Mouse (Mus musculus): ENCODE measurements around the gene Ephb2. TPM values are rescaled to one million over a fixed set of nuclear protein-coding genes. Genes with fewer than 3 reads are reported as not detected.

Ephb2 gene
- polyA plus RNA-seq, 1 experiment = 16.8 TPM

DNA sequence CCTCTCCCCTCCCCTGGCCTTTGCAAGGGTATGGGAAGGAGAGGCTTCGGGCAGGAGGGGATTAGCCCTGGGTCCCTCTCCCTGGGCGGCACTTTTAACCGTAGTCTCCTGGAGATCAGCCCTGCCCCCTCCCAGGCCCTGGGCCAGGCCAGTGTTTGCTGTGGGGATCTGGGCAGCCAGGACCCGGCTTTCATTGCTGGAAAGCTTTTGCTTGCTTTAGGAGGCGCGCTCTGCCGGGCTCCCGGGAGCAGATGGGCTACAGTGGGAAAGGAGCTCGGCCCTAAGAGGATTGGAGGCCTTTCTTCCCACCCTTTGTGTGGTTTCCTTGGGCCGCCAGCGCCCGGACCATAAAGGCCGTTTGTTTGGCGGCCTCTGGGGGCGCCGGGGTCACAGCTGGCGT lies 26.0 kb upstream of the Ephb2 start:
- no peak overlapping the region for H3K4me3 ChIP-seq (ENCODE audit: insufficient read depth, poor library complexity, severe bottlenecking)

DNA sequence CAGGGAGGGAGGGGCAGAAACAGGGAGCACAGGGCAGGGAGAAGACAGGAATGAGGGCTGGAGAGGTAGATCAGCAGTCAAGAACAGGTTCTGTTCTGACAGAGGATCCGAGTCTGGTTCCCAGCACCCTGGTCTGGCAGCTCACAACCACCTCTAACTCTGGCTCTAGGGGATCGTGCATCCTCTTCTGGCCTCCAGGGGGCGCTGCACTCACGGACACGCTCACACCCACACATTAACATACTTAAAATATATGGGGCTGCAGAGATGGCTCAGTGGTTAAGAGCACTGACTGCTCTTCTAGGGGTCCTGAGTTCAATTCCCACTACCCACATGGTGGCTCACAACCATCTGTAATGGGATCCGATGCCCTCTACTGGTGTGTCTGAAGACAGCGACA lies 24.2 kb upstream of the Ephb2 start:
- H3K79me3 ChIP-seq (ENCODE audit: low read depth) = no peaks in the 10 kb centered on the region
- H3K4me3 ChIP-seq (ENCODE audit: insufficient read depth, poor library complexity, severe bottlenecking) = no peak overlapping the region
- H3K36me3 ChIP-seq (ENCODE audit: control insufficient read depth, insufficient read depth) = no peaks in the 10 kb centered on the region
- H3K79me2 ChIP-seq (ENCODE audit: control insufficient read depth, insufficient read depth) = no peaks in the 10 kb centered on the region
- peaks cover 60% of the 10 kb centered on the region for H3K27me3 ChIP-seq (ENCODE audit: control insufficient read depth, insufficient read depth, insufficient read length)
- H3ac ChIP-seq (ENCODE audit: control insufficient read depth, insufficient read length, low read depth) = no peak overlapping the region
- TF ChIP-seq MAX (IDR thresholded peaks at IDR 0.05) (no peak), MYOG (IDR thresholded peaks at IDR 0.05; ENCODE audit: control insufficient read depth, extremely low read depth, insufficient read length) (no peak), USF1 (IDR thresholded peaks at IDR 0.05; ENCODE audit: low read depth) (no peak), MYOD1 (IDR thresholded peaks at IDR 0.05; ENCODE audit: control insufficient read depth, insufficient read length, low read depth) (no peak), FOSL1 (IDR thresholded peaks at IDR 0.05; ENCODE audit: insufficient read depth, low read length, poor library complexity, severe bottlenecking) (no peak), CEBPB (IDR thresholded peaks at IDR 0.05; ENCODE audit: low read depth) (no peak), CTCF (IDR thresholded peaks at IDR 0.05; ENCODE audit: control insufficient read depth, insufficient read depth, insufficient read length) (no peak)

More for the DNA sequence above, 26.0 kb upstream of the Ephb2 start:
- no peaks in the 10 kb centered on the region for H3K79me2 ChIP-seq (ENCODE audit: control insufficient read depth, insufficient read depth)
- H3K27me3 ChIP-seq (ENCODE audit: control insufficient read depth, insufficient read depth, insufficient read length) = peaks cover 64% of the 10 kb centered on the region
- no peaks in the 10 kb centered on the region for H3K79me3 ChIP-seq (ENCODE audit: low read depth)
- TF ChIP-seq MAX (IDR thresholded peaks at IDR 0.05) (no peak), CTCF (IDR thresholded peaks at IDR 0.05; ENCODE audit: control insufficient read depth, insufficient read depth, insufficient read length) (no peak), MYOG (IDR thresholded peaks at IDR 0.05; ENCODE audit: control insufficient read depth, extremely low read depth, insufficient read length) (no peak), CEBPB (IDR thresholded peaks at IDR 0.05; ENCODE audit: low read depth) (no peak), MYOD1 (IDR thresholded peaks at IDR 0.05; ENCODE audit: control insufficient read depth, insufficient read length, low read depth) (no peak), USF1 (IDR thresholded peaks at IDR 0.05; ENCODE audit: low read depth) (no peak), FOSL1 (IDR thresholded peaks at IDR 0.05; ENCODE audit: insufficient read depth, low read length, poor library complexity, severe bottlenecking) (no peak)
- H3K36me3 ChIP-seq (ENCODE audit: control insufficient read depth, insufficient read depth) = no peaks in the 10 kb centered on the region
- H3ac ChIP-seq (ENCODE audit: control insufficient read depth, insufficient read length, low read depth) = no peak overlapping the region

DNA sequence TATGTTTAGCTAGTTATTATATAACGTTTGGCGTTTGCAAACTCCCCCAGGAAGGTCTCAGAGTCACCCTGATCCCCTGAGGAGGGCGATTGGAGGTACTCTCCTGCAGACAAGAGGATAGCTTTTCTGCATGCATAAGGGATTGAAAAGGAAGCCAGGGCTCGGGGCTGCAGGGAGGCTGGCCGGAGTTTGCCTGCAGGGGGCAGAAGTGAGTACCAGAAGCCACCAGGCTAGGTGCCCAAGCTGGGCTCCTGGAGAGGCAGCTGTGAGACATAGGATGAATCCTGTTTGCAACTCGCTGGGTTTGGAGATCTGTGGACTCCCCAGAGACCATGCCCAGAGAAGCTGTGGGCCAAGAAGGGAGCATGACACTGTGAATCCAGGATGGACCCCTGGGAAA lies 19.3 kb upstream of the Ephb2 start:
- Histone ChIP-seq H3K79me2 (ENCODE audit: control insufficient read depth, insufficient read depth) (no peaks in the 10 kb centered on the region), H3K4me3 (ENCODE audit: insufficient read depth, poor library complexity, severe bottlenecking) (no peak overlapping the region), H3ac (ENCODE audit: control insufficient read depth, insufficient read length, low read depth) (no peak overlapping the region), H3K27me3 (ENCODE audit: control insufficient read depth, insufficient read depth, insufficient read length) (peaks cover 58% of the 10 kb centered on the region), H3K36me3 (ENCODE audit: control insufficient read depth, insufficient read depth) (no peaks in the 10 kb centered on the region), H3K79me3 (ENCODE audit: low read depth) (no peaks in the 10 kb centered on the region)
- TF ChIP-seq MYOD1 (IDR thresholded peaks at IDR 0.05; ENCODE audit: control insufficient read depth, insufficient read length, low read depth) (no peak), FOSL1 (IDR thresholded peaks at IDR 0.05; ENCODE audit: insufficient read depth, low read length, poor library complexity, severe bottlenecking) (no peak), CTCF (IDR thresholded peaks at IDR 0.05; ENCODE audit: control insufficient read depth, insufficient read depth, insufficient read length) (no peak), CEBPB (IDR thresholded peaks at IDR 0.05; ENCODE audit: low read depth) (no peak), MYOG (IDR thresholded peaks at IDR 0.05; ENCODE audit: control insufficient read depth, extremely low read depth, insufficient read length) (no peak), MAX (IDR thresholded peaks at IDR 0.05) (no peak), USF1 (IDR thresholded peaks at IDR 0.05; ENCODE audit: low read depth) (no peak)

DNA sequence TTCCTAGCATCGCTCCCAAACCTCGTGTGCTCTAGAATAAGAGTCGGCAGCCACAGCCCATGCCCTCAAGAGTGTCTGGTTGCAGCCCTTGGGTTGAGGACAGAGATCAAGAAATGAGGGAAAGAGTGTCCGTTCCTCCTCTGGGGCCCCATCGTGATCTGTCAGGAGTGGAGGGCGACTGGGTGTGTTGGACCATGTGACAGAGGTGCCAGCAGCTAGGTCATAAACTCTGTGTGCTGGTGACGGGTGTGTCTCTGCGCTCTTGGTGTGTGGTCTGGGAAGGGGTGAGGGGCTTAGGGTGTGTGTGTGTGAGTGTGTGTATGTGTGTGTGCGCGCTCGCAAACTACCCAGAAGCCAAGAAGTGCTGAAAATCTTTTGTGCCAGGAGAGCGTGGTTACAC lies 17.2 kb upstream of the Ephb2 start:
- Histone ChIP-seq H3ac (ENCODE audit: control insufficient read depth, insufficient read length, low read depth) (no peak overlapping the region), H3K36me3 (ENCODE audit: control insufficient read depth, insufficient read depth) (no peaks in the 10 kb centered on the region), H3K79me2 (ENCODE audit: control insufficient read depth, insufficient read depth) (no peaks in the 10 kb centered on the region), H3K27me3 (ENCODE audit: control insufficient read depth, insufficient read depth, insufficient read length) (peaks cover 64% of the 10 kb centered on the region), H3K79me3 (ENCODE audit: low read depth) (no peaks in the 10 kb centered on the region), H3K4me3 (ENCODE audit: insufficient read depth, poor library complexity, severe bottlenecking) (no peak overlapping the region)
- TF ChIP-seq FOSL1 (IDR thresholded peaks at IDR 0.05; ENCODE audit: insufficient read depth, low read length, poor library complexity, severe bottlenecking) (no peak), CEBPB (IDR thresholded peaks at IDR 0.05; ENCODE audit: low read depth) (no peak), MYOG (IDR thresholded peaks at IDR 0.05; ENCODE audit: control insufficient read depth, extremely low read depth, insufficient read length) (no peak), CTCF (IDR thresholded peaks at IDR 0.05; ENCODE audit: control insufficient read depth, insufficient read depth, insufficient read length) (no peak), MAX (IDR thresholded peaks at IDR 0.05) (no peak), MYOD1 (IDR thresholded peaks at IDR 0.05; ENCODE audit: control insufficient read depth, insufficient read length, low read depth) (no peak), USF1 (IDR thresholded peaks at IDR 0.05; ENCODE audit: low read depth) (no peak)

DNA sequence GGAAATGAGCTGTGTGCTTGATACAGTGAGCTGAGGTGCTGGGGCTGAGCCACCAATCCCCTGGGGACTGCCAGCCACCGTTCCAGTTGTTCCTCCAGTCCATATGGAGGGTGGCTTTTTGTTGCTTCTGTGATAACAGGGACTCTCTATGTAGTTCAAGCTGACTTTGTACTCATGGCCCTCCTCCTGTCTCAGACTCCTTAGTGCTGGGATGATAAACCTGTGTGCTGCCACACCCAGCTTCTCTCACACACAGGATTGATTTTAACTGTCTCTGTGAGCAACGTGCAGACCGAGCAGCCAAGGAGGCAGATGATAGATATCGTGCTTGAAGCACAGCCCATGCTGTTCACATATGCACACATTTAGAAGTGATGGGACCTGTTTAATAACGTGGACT lies 16.3 kb upstream of the Ephb2 start:
- no peaks in the 10 kb centered on the region for H3K36me3 ChIP-seq (ENCODE audit: control insufficient read depth, insufficient read depth)
- TF ChIP-seq MYOG (IDR thresholded peaks at IDR 0.05; ENCODE audit: control insufficient read depth, extremely low read depth, insufficient read length) = no peak
- TF ChIP-seq USF1 (IDR thresholded peaks at IDR 0.05; ENCODE audit: low read depth) = no peak
- TF ChIP-seq CEBPB (IDR thresholded peaks at IDR 0.05; ENCODE audit: low read depth) = no peak
- TF ChIP-seq MYOD1 (IDR thresholded peaks at IDR 0.05; ENCODE audit: control insufficient read depth, insufficient read length, low read depth) = no peak
- TF ChIP-seq MAX (IDR thresholded peaks at IDR 0.05) = no peak
- TF ChIP-seq FOSL1 (IDR thresholded peaks at IDR 0.05; ENCODE audit: insufficient read depth, low read length, poor library complexity, severe bottlenecking) = no peak
- no peak for TF ChIP-seq CTCF (IDR thresholded peaks at IDR 0.05; ENCODE audit: control insufficient read depth, insufficient read depth, insufficient read length)
- no peak overlapping the region for H3K4me3 ChIP-seq (ENCODE audit: insufficient read depth, poor library complexity, severe bottlenecking)

DNA sequence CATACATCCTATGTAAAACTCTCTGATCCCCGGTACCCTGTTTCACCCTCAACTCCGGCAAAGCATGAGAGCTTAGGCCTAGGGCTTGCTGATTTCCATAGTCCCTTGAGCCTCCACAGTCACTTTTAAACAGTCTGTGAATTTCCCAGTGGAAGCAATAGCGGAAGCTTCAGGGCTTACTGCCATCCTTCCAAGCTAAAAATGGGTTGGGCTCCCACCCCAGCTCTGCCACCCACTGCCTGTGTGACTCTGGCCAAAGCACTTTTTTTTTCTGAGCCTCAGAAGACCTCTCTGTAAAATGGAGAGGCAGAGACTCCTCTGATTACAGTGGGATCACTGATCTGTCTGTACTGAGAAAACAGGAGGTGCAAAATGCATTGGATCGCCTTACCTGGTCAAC lies 12.8 kb upstream of the Ephb2 start:
- H3K4me3 ChIP-seq (ENCODE audit: insufficient read depth, poor library complexity, severe bottlenecking) = no peak overlapping the region
- no peaks in the 10 kb centered on the region for H3K79me2 ChIP-seq (ENCODE audit: control insufficient read depth, insufficient read depth)
- TF ChIP-seq MYOG (IDR thresholded peaks at IDR 0.05; ENCODE audit: control insufficient read depth, extremely low read depth, insufficient read length) (no peak), CTCF (IDR thresholded peaks at IDR 0.05; ENCODE audit: control insufficient read depth, insufficient read depth, insufficient read length) (no peak), USF1 (IDR thresholded peaks at IDR 0.05; ENCODE audit: low read depth) (no peak), CEBPB (IDR thresholded peaks at IDR 0.05; ENCODE audit: low read depth) (no peak)
- H3K27me3 ChIP-seq (ENCODE audit: control insufficient read depth, insufficient read depth, insufficient read length) = peaks cover 57% of the 10 kb centered on the region
- H3K79me3 ChIP-seq (ENCODE audit: low read depth) = no peaks in the 10 kb centered on the region
- no peak overlapping the region for H3ac ChIP-seq (ENCODE audit: control insufficient read depth, insufficient read length, low read depth)
- H3K36me3 ChIP-seq (ENCODE audit: control insufficient read depth, insufficient read depth) = no peaks in the 10 kb centered on the region

More for the DNA sequence above, 16.3 kb upstream of the Ephb2 start:
- peaks cover 65% of the 10 kb centered on the region for H3K27me3 ChIP-seq (ENCODE audit: control insufficient read depth, insufficient read depth, insufficient read length)
- no peaks in the 10 kb centered on the region for H3K79me2 ChIP-seq (ENCODE audit: control insufficient read depth, insufficient read depth)
- H3K79me3 ChIP-seq (ENCODE audit: low read depth) = no peaks in the 10 kb centered on the region
- H3ac ChIP-seq (ENCODE audit: control insufficient read depth, insufficient read length, low read depth) = no peak overlapping the region

Data from C2C12 (cell line).